Mouse (Mus musculus): ENCODE measurements at regions not wholly inside any gene's neighbourhood (a gene's known extent, or its start where the extent isn't known, plus 50 kb on each side); places are given as distances from the start of the nearest gene placed in this dataset.

DNA sequence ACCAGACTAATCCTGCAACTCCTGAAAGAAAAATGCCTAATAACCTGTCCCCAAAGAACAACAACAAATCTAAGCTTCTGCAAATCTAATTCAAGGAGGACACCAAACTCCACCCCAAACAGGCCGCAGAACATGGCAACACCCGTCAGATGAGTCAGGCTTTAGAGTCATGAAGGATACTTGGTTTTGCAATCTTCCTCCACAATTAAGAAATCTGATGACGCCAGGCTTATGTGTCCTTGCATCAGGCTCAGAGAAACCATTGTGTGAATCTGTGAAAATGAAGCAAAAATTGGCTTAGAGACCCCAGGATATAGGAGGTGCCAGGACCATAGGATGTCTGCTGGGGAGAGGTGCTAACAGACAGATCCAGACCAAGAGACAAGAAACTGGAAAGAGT is 352.6 kb downstream of the Slco4c1 start:
- TF ChIP-seq CTCF (IDR thresholded peaks at IDR 0.05; ENCODE audit: low read depth, low read length) (no peak), POLR2A (IDR thresholded peaks at IDR 0.05; ENCODE audit: borderline replicate concordance, low read depth, low read length) (no peak)

All from bone marrow macrophage, adult 2 months (primary cell).